Mouse (Mus musculus): ENCODE results near the gene Tmsb4x.

Tmsb4x gene

GRCm38 (mm10) chrX:167179961-167180642, 29.0 kb downstream of the Tmsb4x start:
- peak; percentile 34 for DNase-seq

- no peak for DNase-seq
Observed at GRCm38 (mm10) chrX:167179549-167179948, 29.6 kb downstream of the Tmsb4x start.

GRCm38 (mm10) chrX:167175319-167175718, 33.8 kb downstream of the Tmsb4x start:
- DNase-seq, result no peak

GRCm38 (mm10) chrX:167174311-167174710, 34.8 kb downstream of the Tmsb4x start:
- DNase-seq, result no peak

GRCm38 (mm10) chrX:167172256-167172655, 36.9 kb downstream of the Tmsb4x start:
- no peak for DNase-seq

GRCm38 (mm10) chrX:167171281-167171680, 37.8 kb downstream of the Tmsb4x start:
- DNase-seq, result no peak

- DNase-seq, result peak; percentile 15
Observed at GRCm38 (mm10) chrX:167167282-167167681, 41.8 kb downstream of the Tmsb4x start.

GRCm38 (mm10) chrX:167166051-167166450, 43.1 kb downstream of the Tmsb4x start:
- DNase-seq, result no peak

- DNase-seq, result no peak
Observed at GRCm38 (mm10) chrX:167157691-167158090, 51.4 kb downstream of the Tmsb4x start.

Measured in thymus, postnatal 14 days (tissue).